Mouse (Mus musculus): ENCODE measurements around the gene Scd4.
"Not testable (repeated sequence)": the region's sequence is repeated elsewhere in the genome, so short reads cannot be mapped to it uniquely, and the experiment has no call there.

- TF ChIP-seq CTCF (IDR thresholded peaks at IDR 0.05; ENCODE audit: low read depth); EP300 (optimal IDR thresholded peaks at IDR 0.05): not testable (repeated sequence)
Measured at GRCm38 (mm10) chr19:44310155-44310575, 22.7 kb upstream of the Scd4 start.
